Mouse (Mus musculus) intestine, embryonic 14.5 days (tissue): ENCODE results near the gene Dut. TPM values are rescaled to one million over a fixed set of nuclear protein-coding genes. Genes with fewer than 3 reads are reported as not detected.
"Not testable (repeated sequence)": the region's sequence is repeated elsewhere in the genome, so short reads cannot be mapped to it uniquely, and the experiment has no call there.

Source experiments
- ATAC-seq: fragments of 200-750 bp; cut with Nextera tagmentation; replicated peaks from 2 replicates; pipeline ENCODE4 v1.8.0; 2017; ENCODE audit warnings: low read depth, moderate number of reproducible peaks, moderate TSS enrichment, moderate library complexity; ENCODE audit not compliant: low FRiP score, low TSS enrichment
- DNase-seq: peaks from one replicate; pipeline ENCODE4 v3.0.0-alpha.2; 2018; ENCODE audit warnings: low spot score
- H3K27ac ChIP-seq: fragments of 300-500 bp; sonication (generic); 2 replicates; pipeline ENCODE4 v1.5.1; 2014; ENCODE audit warnings: low read depth, mild to moderate bottlenecking, control low read depth
- H3K27me3 ChIP-seq: fragments of 300-500 bp; sonication (generic); replicated peaks from 2 replicates; pipeline ENCODE4 v1.6.1; 2014; ENCODE audit warnings: low read length, control low read depth; ENCODE audit not compliant: control insufficient read depth, insufficient read depth
- H3K36me3 ChIP-seq: fragments of 300-500 bp; sonication (generic); 2 replicates; pipeline ENCODE4 v1.6.1; 2014; ENCODE audit warnings: low read length, control low read depth; ENCODE audit not compliant: control insufficient read depth, insufficient read depth
- H3K4me1 ChIP-seq: fragments of 300-500 bp; sonication (generic); replicated peaks from 2 replicates; pipeline ENCODE4 v1.6.1; 2014; ENCODE audit warnings: low read length, control low read depth, mixed read lengths; ENCODE audit not compliant: control insufficient read depth, insufficient read depth
- H3K4me2 ChIP-seq: fragments of 300-500 bp; sonication (generic); 2 replicates; pipeline ENCODE4 v1.6.1; 2014; ENCODE audit warnings: low read length
- H3K4me3 ChIP-seq: fragments of 300-500 bp; sonication (generic); 2 replicates; pipeline ENCODE4 v1.5.1; 2014; ENCODE audit warnings: low read depth, low read length, control low read depth, mixed read lengths
- H3K9ac ChIP-seq: fragments of 300-500 bp; sonication (generic); 2 replicates; pipeline ENCODE4 v1.6.1; 2014; ENCODE audit warnings: mild to moderate bottlenecking, low read length
- H3K9me3 ChIP-seq: fragments of 300-500 bp; sonication (generic); 2 replicates; pipeline ENCODE4 v1.6.1; 2016; ENCODE audit warnings: low read length, control low read depth; ENCODE audit not compliant: control insufficient read depth
- WGBS: fragments of 180-500 bp; shearing (Covaris S2); extraction: QIAGEN DNeasy Blood & Tissue Kit; methylation state at CpG from one replicate; pipeline ENCODE4 v1.1.7; 2014; 5-methylcytosine and 5-hydroxymethylcytosine counted together
- polyA plus RNA-seq: library from polyadenylated mRNA; unstranded; fragments of >200 nt; fragmentation: Nextera tagmentation; extraction: Ambion mirVana; gene quantifications from 2 replicates; pipeline ENCODE4 v1.2.1, GENCODE M21; 2014

Gene Dut
- polyA plus RNA-seq, 1 experiment from 2014 or later = 162 TPM

- ATAC-seq (no peak), DNase-seq (peak; percentile 46)
- Histone ChIP-seq H3K9me3 (no peaks in the 10 kb centered on the region), H3K27me3 (no peaks in the 10 kb centered on the region), H3K4me3 (no peak overlapping the region), H3K27ac (no peak overlapping the region), H3K36me3 (peaks cover 38% of the 10 kb centered on the region), H3K9ac (no peak overlapping the region), H3K4me2 (no peak overlapping the region), H3K4me1 (no peaks in the 10 kb centered on the region)
- 91% methylated on average over 2 of the region's 2 CpGs for WGBS
Measured at GRCm38 (mm10) chr2:125260326-125260725, 13.3 kb downstream of the Dut start.

DNA sequence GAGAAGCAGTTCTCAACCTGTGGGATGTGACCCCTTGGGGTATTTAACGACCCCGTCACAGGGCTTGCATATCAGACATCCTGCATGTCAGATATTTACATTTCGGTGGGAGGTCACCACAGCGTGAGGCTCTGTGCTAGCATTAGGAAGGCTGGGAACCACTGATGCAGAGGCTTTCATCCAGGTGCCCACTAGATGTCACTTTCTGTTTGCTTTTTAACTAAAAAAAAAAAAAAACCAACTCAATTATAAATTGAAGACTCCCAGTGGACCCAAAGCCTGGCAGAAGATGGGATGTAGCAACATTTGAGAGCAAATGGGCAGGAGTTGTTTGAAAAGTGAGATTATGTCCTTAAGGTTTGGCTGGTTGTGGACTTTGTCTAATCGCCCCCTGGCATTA is 16.1 kb downstream of the Dut start:
- Histone ChIP-seq H3K4me1 (no peaks in the 10 kb centered on the region), H3K36me3 (peaks cover 12% of the 10 kb centered on the region), H3K9me3 (no peaks in the 10 kb centered on the region), H3K9ac (no peak overlapping the region), H3K27me3 (no peaks in the 10 kb centered on the region), H3K27ac (no peak overlapping the region), H3K4me2 (no peak overlapping the region), H3K4me3 (no peak overlapping the region)
- DNase-seq (peak; percentile 54), ATAC-seq (0 out of 2 replicates have a peak, but pooled peaks have one; percentile 53)
- WGBS = 25% methylated on average over 5 of the region's 5 CpGs

DNA sequence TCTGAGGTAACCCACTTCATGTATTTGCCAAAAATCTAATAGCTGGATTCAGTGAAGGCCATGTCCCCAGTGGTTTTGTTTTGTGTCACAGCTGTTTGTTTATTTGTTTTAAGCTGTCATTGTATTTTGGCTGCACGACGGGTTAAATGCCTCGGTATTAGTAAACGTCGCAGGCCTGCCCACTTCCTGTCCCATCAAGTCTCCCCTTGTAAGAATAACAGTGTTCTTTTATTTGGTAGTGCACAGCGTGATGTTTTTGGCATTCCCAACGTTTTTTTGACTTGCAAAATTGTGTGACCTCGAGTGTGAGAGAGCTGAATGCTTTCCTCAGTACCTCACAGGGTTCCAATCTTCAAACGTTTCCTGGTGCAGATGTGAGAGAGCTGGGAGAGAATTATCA is 16.8 kb downstream of the Dut start:
- DNase-seq = no peak
- Histone ChIP-seq H3K27me3 (no peaks in the 10 kb centered on the region), H3K36me3 (0 out of 2 replicates have a peak, but pooled peaks cover 8% of the 10 kb centered on the region), H3K27ac (no peak overlapping the region), H3K4me2 (no peak overlapping the region), H3K9ac (no peak overlapping the region), H3K4me1 (no peaks in the 10 kb centered on the region), H3K9me3 (no peaks in the 10 kb centered on the region), H3K4me3 (no peak overlapping the region)
- ATAC-seq = no peak
- 25% methylated on average over 9 of the region's 9 CpGs for WGBS

DNA sequence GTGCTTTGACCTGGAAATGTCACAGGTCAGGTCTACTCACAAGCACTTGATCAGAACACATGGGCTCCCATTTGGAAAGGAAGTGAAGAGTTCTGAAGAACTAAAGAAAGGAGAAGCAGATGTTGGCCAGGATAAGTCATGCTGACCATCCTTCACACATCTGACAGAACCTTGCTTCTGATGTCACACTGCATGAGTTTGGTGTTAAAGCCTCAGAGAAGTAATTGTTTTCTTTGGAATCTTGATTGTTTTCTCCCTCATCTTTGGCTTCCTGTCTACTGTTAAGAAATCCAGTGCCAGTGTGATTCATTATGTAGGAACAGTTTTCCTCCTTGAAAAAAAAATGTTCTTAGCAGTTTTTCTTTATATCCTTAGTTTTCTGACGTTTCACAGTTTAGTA is 21.9 kb downstream of the Dut start:
- Histone ChIP-seq H3K9ac (no peak overlapping the region), H3K4me1 (no peaks in the 10 kb centered on the region), H3K4me3 (no peak overlapping the region), H3K36me3 (no peaks in the 10 kb centered on the region), H3K4me2 (no peak overlapping the region), H3K9me3 (peaks cover 3% of the 10 kb centered on the region; the same call in 1 of the 2 replicates), H3K27me3 (no peaks in the 10 kb centered on the region), H3K27ac (no peak overlapping the region)
- no peak for ATAC-seq
- DNase-seq = no peak
- 76% methylated on average over 1 of the region's 1 CpGs for WGBS

DNA sequence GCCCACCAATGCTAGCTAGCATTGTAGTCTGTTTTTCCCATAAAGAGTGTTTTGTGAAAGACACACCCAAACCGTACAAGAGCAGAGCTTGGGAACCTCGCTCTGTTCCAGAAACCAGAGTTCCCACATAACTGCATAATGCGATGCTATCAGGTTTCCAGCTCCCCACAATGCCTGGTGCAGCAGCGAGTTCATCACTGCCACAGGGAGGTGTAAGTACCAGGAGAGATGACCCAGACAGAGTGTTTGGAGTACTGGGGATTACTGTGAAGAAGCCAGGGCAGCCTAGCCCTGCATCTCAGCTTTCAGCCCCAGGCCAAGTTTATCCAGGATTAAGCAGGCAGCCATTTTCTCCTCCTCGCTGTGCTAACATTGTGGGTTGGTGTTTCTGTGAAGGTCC is 28.6 kb downstream of the Dut start:
- Histone ChIP-seq H3K36me3 (no peaks in the 10 kb centered on the region), H3K4me1 (no peaks in the 10 kb centered on the region), H3K4me2 (no peak overlapping the region), H3K27me3 (no peaks in the 10 kb centered on the region), H3K27ac (no peak overlapping the region), H3K9ac (no peak overlapping the region), H3K9me3 (peaks cover 3% of the 10 kb centered on the region; the same call in 1 of the 2 replicates), H3K4me3 (no peak overlapping the region)
- DNase-seq (no peak), ATAC-seq (no peak)
- WGBS = 50% methylated on average over 5 of the region's 5 CpGs

DNA sequence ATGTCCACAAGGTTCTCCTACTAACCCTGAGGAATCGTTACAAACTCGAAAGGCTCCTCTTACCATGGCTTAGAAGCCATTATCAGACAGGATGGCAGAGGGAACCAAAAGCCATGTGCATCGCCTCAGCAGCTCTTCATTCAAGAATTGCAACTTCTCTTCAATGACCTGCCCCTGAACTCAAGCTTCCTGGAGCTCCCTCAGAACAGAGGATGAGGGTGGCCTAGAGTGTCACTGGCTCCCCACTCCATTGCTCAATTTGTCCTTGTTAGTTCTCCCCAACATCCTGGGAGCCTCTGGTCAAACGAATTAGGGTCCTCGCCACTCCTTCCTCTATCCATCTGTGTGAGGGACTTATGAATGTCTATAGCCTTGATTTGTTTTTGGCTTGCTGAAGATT is 29.7 kb downstream of the Dut start:
- DNase-seq (no peak), ATAC-seq (no peak)
- Histone ChIP-seq H3K4me1 (no peaks in the 10 kb centered on the region), H3K4me3 (no peak overlapping the region), H3K27ac (no peak overlapping the region), H3K9me3 (no peaks in the 10 kb centered on the region; the same call in 1 of the 2 replicates), H3K36me3 (no peaks in the 10 kb centered on the region), H3K27me3 (no peaks in the 10 kb centered on the region), H3K9ac (no peak overlapping the region), H3K4me2 (no peak overlapping the region)
- WGBS = 86% methylated on average over 5 of the region's 5 CpGs

DNA sequence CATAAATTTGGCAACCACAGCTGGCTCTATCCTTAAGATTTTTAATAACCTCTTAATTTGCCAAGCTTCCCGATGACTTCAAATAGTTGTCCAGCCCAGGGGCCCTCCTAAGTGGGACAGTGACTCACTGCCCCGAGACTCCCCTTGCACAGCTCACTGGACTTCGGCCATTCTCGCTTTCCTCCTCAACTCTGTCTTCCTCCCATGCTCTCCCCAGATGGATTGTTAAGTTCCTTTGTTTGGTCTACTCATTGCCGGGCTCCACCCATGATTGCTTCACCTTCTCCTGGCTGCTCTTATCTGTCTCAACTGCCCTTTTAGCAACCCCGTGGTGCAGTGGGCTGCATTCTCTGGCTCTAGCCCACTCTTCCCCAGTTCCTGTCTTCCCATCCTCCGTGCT is 31.5 kb downstream of the Dut start:
- no peak overlapping the region for H3K4me2 ChIP-seq
- H3K36me3 ChIP-seq = no peaks in the 10 kb centered on the region
- no peak overlapping the region for H3K4me3 ChIP-seq
- 61% methylated on average over 7 of the region's 7 CpGs for WGBS
- no peak overlapping the region for H3K9ac ChIP-seq
- no peaks in the 10 kb centered on the region for H3K4me1 ChIP-seq
- H3K27ac ChIP-seq = no peak overlapping the region
- DNase-seq (no peak), ATAC-seq (no peak)
- no peaks in the 10 kb centered on the region for H3K27me3 ChIP-seq
- no peaks in the 10 kb centered on the region for H3K9me3 ChIP-seq

- ATAC-seq, H3K27ac ChIP-seq, H3K4me3 ChIP-seq, H3K27me3 ChIP-seq, DNase-seq, H3K9me3 ChIP-seq, H3K9ac ChIP-seq, H3K4me2 ChIP-seq, H3K36me3 ChIP-seq, H3K4me1 ChIP-seq: not testable (repeated sequence)
- WGBS = 81% methylated on average over 9 of the region's 9 CpGs
Measured at GRCm38 (mm10) chr2:125279995-125280394, 33.0 kb downstream of the Dut start.

- no peak overlapping the region for H3K27ac ChIP-seq
- ATAC-seq (no peak), DNase-seq (no peak)
Measured at GRCm38 (mm10) chr2:125282334-125283206, 35.6 kb downstream of the Dut start.

More at GRCm38 (mm10) chr2:125282334-125283206, 35.6 kb downstream of the Dut start:
- WGBS = 37% methylated on average over 14 of the region's 14 CpGs
- Histone ChIP-seq H3K27me3 (no peaks in the 10 kb centered on the region), H3K9ac (no peak overlapping the region), H3K4me1 (no peaks in the 10 kb centered on the region), H3K4me3 (no peak overlapping the region), H3K36me3 (no peaks in the 10 kb centered on the region), H3K9me3 (no peaks in the 10 kb centered on the region), H3K4me2 (peak overlapping the region; percentile 27; the same call in 1 of the 2 replicates)
